Mouse (Mus musculus) left cerebral cortex, postnatal 14 days (tissue): ENCODE measurements around the gene Fam189a1. TPM values are rescaled to one million over a fixed set of nuclear protein-coding genes. Genes with fewer than 3 reads are reported as not detected.
A peak's percentile ranks its signal among the peaks of the same experiment; 100 is the strongest.

Source experiments
- DNase-seq, 2 experiments: peaks; one replicate each; pipeline ENCODE4 v3.0.0; 2021 to 2022; ENCODE audit warnings: low spot score in 2 of 2, mixed read lengths in 1 of 2
- intact Hi-C: fragments of 180-260 bp; cut with DNase I; formaldehyde crosslinking; loops from one replicate; pipeline ENCODE4 v1.15.1; 2025
- total RNA-seq, 2 experiments: library from RNA; stranded (reverse); gene quantifications; 2 replicates each; pipeline ENCODE4 v1.2.3; 2021

Gene Fam189a1
- total RNA-seq, 2 experiments from 2014 or later = 58.1 to 61.7 TPM

- intact Hi-C loops = no loop called here
- DNase-seq = no peak
Measured at GRCm38 (mm10) chr7:64862978-64863377, 293.4 kb downstream of the Fam189a1 start.

DNA sequence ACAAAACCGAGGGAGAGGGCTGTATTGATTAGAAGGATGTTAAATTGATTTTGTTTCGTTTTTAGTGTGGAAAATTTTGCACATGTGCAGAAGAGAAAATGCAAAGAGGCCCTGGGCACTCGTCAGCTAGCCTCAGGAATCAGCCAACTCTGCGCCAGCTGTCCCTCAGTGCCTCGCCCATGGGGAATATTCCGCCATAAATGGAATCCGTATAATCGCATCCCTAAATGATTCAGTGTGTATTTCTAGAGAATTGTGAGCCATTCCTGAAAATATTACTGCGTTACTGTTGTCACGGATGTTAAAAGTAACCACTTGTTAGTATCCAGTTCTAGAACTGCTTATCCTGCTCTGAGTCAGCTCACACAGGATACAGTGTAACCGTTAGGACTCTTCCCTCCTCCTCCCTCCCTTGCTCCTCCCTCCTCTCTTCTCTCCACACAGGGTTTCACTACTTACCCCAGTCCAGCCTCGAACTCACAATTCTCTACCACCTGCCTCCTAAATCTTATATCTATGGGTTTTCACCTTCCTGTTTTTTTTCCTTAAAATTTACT lies 299.8 kb downstream of the Fam189a1 start:
- intact Hi-C loops = no loop called here
- no peak for DNase-seq

DNA sequence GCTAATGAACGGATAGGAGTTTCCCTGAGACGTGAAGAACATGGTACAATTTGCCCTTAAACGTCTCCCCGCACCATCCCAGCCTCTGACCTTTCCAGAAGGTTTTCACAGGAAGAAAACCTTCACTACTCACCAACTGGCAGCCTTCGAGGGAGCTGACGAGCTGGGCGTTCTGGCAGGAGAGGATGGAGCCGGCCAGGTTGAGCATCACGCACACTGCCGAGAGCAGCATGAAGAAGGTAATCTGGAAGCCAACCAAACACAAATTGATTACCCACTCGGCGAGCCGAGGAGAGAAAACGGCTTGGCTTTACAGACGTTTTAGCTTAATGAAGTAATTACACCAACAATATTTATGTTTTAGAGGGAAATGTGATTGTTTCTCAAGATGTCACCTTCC lies 300.4 kb downstream of the Fam189a1 start:
- intact Hi-C loops = no loop called here
- DNase-seq = no peak

- intact Hi-C loops = no loop called here
- no peak for DNase-seq
Measured at GRCm38 (mm10) chr7:64855389-64855927, 300.9 kb downstream of the Fam189a1 start.

DNA sequence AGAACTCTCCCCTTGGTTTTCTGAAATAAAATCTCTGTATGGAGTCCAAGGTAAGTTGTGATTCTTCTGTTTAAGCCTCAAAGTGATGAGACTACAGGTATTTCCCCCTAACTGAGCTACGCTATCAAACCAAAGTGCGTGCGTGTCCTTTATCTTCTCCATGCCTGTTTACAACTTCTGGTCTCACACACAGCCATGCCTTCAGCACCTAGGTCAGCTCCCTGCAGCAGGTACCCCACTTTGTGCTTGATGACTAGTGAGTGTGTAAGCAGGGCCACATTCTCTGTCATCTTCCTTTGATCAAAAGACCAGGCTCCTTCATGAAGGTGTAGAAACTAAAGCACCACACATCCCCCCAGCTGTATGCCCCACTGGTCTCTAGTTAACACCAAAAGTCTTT lies 305.6 kb downstream of the Fam189a1 start:
- intact Hi-C loops = no loop called here

GRCm38 (mm10) chr7:64847366-64847899 lies 308.9 kb downstream of the Fam189a1 start:
- intact Hi-C loops = no loop called here
- DNase-seq = no peak

More for the DNA sequence above, 305.6 kb downstream of the Fam189a1 start:
- DNase-seq = no peak

DNA sequence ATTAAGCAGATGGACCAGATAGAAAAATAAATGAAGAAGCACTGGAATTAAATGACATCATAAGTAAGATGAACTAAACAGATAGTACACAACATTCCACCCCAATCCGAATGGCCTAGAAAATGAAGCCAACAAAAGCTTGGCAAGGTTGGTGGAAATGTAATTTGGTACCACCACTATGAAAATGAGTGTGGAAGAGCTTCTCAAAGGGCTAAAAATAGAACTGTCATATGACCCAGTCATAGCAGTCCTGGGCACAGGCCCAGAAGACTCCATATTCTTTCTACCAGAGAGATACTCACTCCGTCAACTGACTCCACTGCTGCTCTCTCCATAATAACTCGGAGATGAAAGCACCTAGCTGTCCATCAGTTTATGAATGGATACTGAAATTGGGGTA lies 310.3 kb downstream of the Fam189a1 start:
- intact Hi-C loops = no loop called here
- DNase-seq = no peak

DNA sequence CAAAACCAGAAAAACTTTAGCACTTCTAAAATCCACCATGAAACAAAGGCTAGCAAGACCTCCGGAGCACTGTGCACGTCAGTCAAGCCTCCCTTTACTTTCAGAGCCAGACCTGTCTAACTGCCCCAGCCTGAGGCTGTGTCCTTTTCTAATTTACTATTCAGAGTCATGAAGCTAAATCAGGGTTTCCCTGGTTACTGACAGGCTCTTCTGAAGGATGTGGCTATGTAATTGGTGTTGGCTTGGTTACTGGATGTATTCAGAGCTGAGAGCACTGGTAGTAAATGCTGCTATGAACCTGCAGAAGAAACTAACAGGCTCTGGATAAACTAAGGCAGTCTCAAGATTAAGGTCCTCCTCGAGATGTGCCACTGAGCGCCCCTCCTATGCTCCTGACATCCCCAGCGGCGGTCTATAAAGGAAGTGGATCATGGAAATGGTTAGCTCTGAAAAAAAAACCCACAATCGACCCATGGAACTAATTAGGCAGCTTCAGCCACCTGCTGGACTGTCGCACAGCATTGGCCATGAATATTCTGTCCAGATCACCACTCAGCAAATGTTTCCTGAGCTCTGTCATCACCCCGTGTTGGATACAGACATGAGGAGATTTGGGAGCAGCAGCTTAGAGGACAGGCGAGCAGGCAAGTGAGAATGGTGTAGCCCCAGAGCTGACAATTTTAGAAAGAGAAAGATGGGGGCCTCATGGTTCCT lies 315.3 kb downstream of the Fam189a1 start:
- intact Hi-C loops = no loop called here
- peak in 1 of 2 experiments; percentile 60 for DNase-seq

GRCm38 (mm10) chr7:64840576-64840895 lies 315.8 kb downstream of the Fam189a1 start:
- DNase-seq = no peak
- intact Hi-C loops = no loop called here

- peak; percentile 59 to 73 for DNase-seq
- intact Hi-C loops = no loop called here
Measured at GRCm38 (mm10) chr7:64839801-64840575, 316.4 kb downstream of the Fam189a1 start.

DNA sequence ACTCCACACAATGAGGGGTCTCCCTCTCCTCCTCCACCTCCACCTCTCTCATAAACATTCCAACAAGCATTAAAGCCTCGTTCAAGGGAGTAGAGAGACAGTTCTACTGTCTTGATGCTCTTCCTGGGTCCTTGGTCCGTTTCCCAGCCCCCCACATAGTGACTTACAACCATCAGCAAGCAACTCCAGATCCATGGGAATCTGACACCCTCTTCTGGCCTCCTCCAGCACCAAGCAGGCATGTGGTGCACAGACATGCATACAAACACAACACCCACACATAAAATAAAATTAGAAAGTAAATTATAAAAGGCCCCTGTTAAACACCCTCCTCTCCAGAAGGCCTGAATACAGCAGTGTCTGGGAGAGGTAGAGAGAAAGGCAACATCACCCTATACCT lies 317.1 kb downstream of the Fam189a1 start:
- intact Hi-C loops = no loop called here
- peak in 1 of 2 experiments; percentile 36 for DNase-seq

- no peak for DNase-seq
- intact Hi-C loops = no loop called here
Measured at GRCm38 (mm10) chr7:64830214-64830995, 326.0 kb downstream of the Fam189a1 start.

DNA sequence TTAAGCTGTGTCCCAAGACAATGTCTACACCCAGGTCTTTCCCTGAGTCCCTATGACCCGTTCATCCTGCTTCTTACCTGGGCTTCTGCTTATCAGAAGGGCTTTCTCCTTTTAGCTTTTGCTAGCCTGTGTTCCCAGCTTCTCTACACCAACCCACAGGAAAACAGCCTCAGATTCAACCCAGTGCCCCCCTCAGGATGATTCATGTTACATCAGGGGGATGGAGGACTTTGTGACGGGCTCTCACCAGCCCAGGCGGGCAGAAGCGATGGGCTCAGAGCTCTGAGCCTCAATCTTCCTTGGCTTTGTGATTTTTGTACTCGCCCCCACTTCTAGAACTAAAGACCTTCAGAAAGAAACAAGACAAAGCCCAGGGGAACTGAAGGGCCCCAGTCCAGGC lies 335.3 kb downstream of the Fam189a1 start:
- intact Hi-C loops = no loop called here
- DNase-seq = no peak

GRCm38 (mm10) chr7:64819683-64820082 lies 336.7 kb downstream of the Fam189a1 start:
- intact Hi-C loops = no loop called here
- no peak for DNase-seq

- intact Hi-C loops = no loop called here
- peak in 1 of 2 experiments; percentile 18 for DNase-seq
Measured at GRCm38 (mm10) chr7:64808876-64809275, 347.5 kb downstream of the Fam189a1 start.

- intact Hi-C loops = no loop called here
- DNase-seq = no peak
Measured at GRCm38 (mm10) chr7:64805100-64805499, 351.3 kb downstream of the Fam189a1 start.

DNA sequence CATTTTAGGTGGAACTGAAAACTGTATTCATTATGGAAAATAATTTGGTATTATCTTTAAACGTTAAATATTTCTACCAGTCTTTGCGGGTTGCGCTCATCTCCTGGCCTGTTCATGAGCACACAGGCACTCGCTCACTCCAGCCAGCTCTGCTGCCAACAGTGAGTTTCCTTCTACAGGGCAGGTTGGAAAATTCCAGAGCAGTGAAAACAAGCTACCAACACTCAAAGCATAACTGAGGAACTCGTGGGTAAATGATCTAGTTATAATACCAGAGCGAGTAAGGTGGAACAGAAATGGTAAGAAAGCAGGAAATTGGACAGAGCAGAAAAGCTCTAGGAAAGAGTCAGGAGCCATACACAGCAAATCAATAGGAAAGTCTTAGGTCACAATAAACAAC lies 360.8 kb downstream of the Fam189a1 start:
- no peak for DNase-seq
- intact Hi-C loops = no loop called here

DNA sequence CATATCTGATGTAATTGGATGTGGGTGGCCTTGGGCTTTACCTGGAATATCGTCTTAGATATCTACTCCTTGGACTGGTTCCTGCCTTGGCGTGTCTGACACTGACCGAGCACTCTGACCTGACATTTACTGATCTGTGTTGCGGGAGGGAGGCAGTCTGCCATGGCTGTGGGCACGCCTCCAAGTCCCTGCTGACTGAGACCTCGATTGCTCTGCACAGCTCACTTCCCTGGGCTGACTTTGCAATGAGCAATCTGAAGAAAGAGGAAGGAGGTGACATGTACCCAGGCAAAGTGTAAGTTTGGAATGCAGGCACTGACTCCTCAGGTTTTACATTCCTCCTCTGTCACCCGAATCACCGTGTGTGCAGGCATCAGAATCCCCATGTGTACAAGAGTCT lies 364.3 kb downstream of the Fam189a1 start:
- intact Hi-C loops = no loop called here
- no peak for DNase-seq

DNA sequence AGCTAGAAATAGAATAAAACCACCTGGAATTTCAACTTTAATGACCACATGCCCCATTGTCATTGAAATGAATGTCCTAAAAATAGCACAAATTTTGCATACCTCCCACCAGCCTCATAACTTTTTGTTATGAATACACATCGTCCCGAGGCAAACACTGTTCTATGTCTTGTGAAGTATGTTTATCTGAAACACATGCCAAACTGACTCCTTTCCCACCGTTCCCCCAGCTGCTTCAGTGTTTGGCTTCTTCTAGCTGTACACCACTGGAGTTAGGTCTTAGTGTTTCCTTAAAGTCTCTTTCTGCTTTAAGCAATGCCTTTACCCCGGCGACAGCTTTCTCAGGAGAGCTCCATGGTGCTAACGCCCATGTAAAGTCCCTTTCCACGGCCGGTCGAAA lies 365.2 kb downstream of the Fam189a1 start:
- intact Hi-C loops = no loop called here
- no peak for DNase-seq

DNA sequence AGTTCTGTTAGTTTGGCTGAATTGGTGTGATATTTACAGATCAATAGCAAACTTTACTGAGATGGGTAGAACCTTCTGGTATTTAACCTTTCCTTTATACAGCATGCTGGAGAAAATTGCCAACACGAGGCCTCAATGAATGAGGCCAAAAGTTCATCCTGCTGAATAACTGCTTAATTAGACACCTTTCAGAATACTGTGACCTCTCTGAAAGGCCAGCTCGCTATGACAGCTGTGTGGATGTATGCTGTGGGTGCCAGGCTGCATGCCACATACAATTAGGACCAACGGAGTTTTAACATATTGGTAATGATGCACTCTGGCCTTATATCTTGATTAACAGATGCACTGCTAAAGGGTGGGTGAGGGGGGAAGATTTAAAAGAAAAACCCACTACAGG lies 371.3 kb downstream of the Fam189a1 start:
- DNase-seq = no peak
- intact Hi-C loops = no loop called here
